Mouse (Mus musculus) heart, postnatal 25 days (tissue): ENCODE data around the gene Car7. TPM values are rescaled to one million over a fixed set of nuclear protein-coding genes. Genes with fewer than 3 reads are reported as not detected.

Experiments used
- total RNA-seq, 2 experiments: library from RNA; stranded (reverse); gene quantifications; 2 replicates each; pipeline ENCODE4 v1.2.3; 2021

Gene Car7
- total RNA-seq, 2 experiments from 2014 or later, result 2.9 to 3.4 TPM

Other genes starting within 250 kb of the Car7 start
- not detected for gene Cmtm2a, start 241.5 kb upstream of the Car7 start, total RNA-seq
- not detected for gene Gm45711, start 224.6 kb upstream of the Car7 start, total RNA-seq
- gene Cmtm1, start 224.5 kb upstream of the Car7 start, total RNA-seq, result not detected
- gene Gm11020, start 213.1 kb upstream of the Car7 start, total RNA-seq, result not detected
- not detected for gene Cmtm2b, start 212.5 kb upstream of the Car7 start, total RNA-seq
- 10 to 100 TPM; 14.6 to 19.4 TPM for gene Cmtm3, start 195.3 kb upstream of the Car7 start, total RNA-seq
- gene Cmtm4, start 138.9 kb upstream of the Car7 start, total RNA-seq, result 10 to 100 TPM; 10.5 to 10.6 TPM
- gene Dync1li2, start 91.6 kb upstream of the Car7 start, total RNA-seq, result 100 to 1,000 TPM in 1 of 2 experiments, 10 to 100 TPM in 1; 93.5 to 104 TPM
- not detected for gene Terb1, start 24.8 kb upstream of the Car7 start, total RNA-seq
- 10 to 100 TPM; 29.6 to 30.5 TPM for gene Nae1, start 52 bp upstream of the Car7 start, total RNA-seq
- gene Pdp2, start 56.8 kb downstream of the Car7 start, total RNA-seq, result 10 to 100 TPM; 20.1 to 29.0 TPM
- 1 to 10 TPM; 2.4 to 3.1 TPM for gene Cdh16, start 89.7 kb downstream of the Car7 start, total RNA-seq
- 100 to 1,000 TPM; 323 to 376 TPM for gene Rrad, start 96.6 kb downstream of the Car7 start, total RNA-seq
- 10 to 100 TPM; 58.7 to 66.5 TPM for gene Ciao2b, start 107.3 kb downstream of the Car7 start, total RNA-seq
- not detected for gene Ces2a, start 199.3 kb downstream of the Car7 start, total RNA-seq